Mouse (Mus musculus): ENCODE results near the gene Htr5b.
A peak's percentile ranks its signal among the peaks of the same experiment; 100 is the strongest.

Gene Htr5b

GRCm38 (mm10) chr1:121486803-121487202, 41.5 kb downstream of the Htr5b start:
- no peak for DNase-seq

GRCm38 (mm10) chr1:121483091-121483490, 45.2 kb downstream of the Htr5b start:
- DNase-seq = no peak

DNA sequence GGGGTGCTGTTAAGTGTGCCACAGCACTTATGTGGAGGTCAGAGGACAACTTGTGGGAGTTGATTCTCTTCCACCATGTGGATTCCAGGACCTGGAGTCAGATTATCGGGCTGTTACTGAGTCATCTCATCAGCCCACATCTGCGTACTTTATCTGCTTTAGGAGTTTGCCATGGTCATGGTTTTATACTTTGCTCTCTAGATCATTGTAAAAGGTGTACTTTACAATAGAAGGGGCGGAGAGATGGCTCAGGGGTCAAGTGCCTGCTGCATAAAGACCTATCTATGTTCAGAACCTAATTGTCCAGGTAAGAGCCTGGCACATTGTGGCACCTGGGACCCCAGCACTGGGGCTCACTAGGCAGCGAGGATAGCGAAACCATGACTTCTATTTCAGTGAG, 48.9 kb downstream of the Htr5b start:
- no peak for DNase-seq

DNA sequence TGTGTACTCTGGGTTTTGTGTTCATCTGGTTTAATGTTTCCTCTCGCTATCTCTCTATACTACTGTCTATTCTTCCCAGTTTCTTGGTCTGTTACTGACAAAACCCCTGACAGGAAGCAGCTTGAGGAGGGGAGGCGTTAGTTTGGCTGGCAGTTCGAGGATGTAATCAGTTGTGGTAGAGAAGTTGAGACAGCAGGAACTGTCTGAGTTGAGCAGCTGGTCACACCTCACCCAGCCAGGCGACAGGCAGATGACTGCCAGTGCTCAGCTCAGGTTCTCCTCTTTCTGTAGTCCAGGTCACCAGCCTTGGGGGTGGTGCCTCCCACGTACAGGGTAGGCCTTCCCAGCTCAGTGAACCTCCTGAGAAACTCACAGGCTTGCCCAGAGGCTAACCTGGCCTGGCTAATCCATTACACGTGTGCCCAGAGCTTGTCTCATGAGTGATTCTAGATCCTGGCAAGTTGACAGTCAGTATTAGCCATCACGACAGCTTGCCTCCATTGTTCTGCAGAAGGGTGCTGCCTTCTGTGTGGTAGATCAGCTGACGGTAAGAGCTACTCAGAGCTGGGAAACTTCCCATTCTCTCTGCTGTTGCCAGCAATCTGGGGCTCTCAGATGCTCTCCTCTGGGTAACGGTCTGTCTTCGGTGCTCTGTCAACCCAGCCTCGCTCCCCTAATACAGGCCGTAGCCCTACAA, 49.8 kb downstream of the Htr5b start:
- peak; percentile 63 to 76 for DNase-seq

GRCm38 (mm10) chr1:121477716-121478115, 50.5 kb downstream of the Htr5b start:
- peak; percentile 74 to 82 for DNase-seq

DNA sequence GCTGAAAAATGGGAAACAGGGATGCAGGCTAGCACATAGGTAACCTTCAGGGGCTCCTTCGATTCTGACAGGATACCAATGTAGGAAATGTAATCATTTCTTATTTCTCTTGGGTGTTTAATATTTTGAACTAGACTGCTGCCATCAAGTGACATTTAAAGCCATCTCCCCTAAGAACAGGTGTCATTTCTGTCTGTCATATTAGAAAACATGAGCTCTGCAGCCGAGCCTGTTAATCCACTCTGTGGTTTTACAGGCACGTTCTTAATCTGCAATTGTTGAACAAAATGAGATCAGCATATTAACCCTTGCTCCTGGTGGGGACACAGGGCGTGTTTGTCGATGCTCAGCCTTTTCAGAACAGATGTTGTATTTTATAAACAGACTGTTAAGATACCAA, 56.8 kb downstream of the Htr5b start:
- no peak for DNase-seq

DNA sequence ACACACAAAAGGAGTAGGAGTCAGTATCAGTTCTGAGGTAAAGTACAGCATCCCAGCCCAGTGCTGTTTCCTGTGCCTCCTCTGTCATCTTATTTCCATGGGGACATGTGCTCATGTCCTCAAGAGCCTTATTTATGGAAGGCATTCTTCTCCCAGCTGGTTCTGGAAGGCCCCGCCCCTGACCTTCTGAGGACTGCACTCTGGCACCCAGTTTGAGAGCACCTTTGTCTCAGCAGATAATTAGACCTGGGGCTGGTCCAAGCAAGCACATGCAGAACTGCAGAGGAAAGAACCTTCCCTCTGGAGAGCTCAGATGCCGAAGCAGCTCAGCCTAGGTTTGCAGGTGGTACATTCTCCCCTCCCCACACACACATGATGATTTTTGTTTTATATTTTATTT, 60.0 kb downstream of the Htr5b start:
- DNase-seq = no peak

GRCm38 (mm10) chr1:121466276-121466675, 62.0 kb downstream of the Htr5b start:
- no peak for DNase-seq

GRCm38 (mm10) chr1:121463806-121464205, 64.5 kb downstream of the Htr5b start:
- no peak for DNase-seq

- DNase-seq = no peak
Measured at GRCm38 (mm10) chr1:121462643-121463042, 65.6 kb downstream of the Htr5b start.

DNA sequence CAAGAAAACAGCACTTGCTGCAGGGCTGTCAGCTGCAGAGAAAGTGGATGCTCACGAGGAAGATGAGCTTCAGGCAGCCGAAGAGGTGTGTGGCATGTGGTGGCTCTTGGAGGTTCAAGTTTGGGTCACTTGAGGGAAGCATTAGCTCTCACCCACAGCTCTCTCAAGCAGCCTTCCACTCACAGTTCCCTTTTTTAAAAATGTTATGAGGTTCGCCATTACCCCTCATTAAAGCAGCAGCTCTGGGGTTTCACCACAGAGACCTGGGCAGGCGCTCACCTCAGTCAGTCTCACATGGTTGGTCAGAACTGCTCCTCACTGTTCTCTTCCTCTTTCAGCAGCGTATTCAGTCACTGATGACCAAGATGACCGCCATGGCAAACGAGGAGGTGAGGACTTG, 66.4 kb downstream of the Htr5b start:
- no peak for DNase-seq

- no peak for DNase-seq
Measured at GRCm38 (mm10) chr1:121460077-121460476, 68.2 kb downstream of the Htr5b start.

Measured in thymus, adult 18-20 months (tissue).